Mouse (Mus musculus) bone marrow macrophage, adult 2 months (primary cell): ENCODE measurements around the gene Lysmd2. TPM values are rescaled to one million over a fixed set of nuclear protein-coding genes. Genes with fewer than 3 reads are reported as not detected.
"Not testable (repeated sequence)": the region's sequence is repeated elsewhere in the genome, so short reads cannot be mapped to it uniquely, and the experiment has no call there.

Experiments
- H3K27ac ChIP-seq: 2 replicates; pipeline ENCODE4 v1.5.1; 2012; ENCODE audit warnings: low read depth, low read length; ENCODE audit not compliant: insufficient read depth
- H3K4me1 ChIP-seq: 2 replicates; pipeline ENCODE4 v1.6.1; 2012; ENCODE audit warnings: low read length; ENCODE audit not compliant: control insufficient read depth, insufficient read depth
- H3K4me3 ChIP-seq: 2 replicates; pipeline ENCODE4 v1.5.1; 2012; ENCODE audit warnings: mild to moderate bottlenecking, low read length, moderate library complexity; ENCODE audit not compliant: insufficient read depth
- CTCF ChIP-seq: IDR thresholded peaks from 2 replicates; pipeline ENCODE4 v1.5.1; 2012; ENCODE audit warnings: low read depth, mild to moderate bottlenecking, low read length, moderate library complexity
- POLR2A ChIP-seq: IDR thresholded peaks from 2 replicates; pipeline ENCODE4 v1.6.1; 2012; ENCODE audit warnings: mild to moderate bottlenecking, low read depth, low read length, borderline replicate concordance
- polyA plus RNA-seq: library from polyadenylated mRNA; stranded (reverse); fragments of >200 nt; gene quantifications from 2 replicates; pipeline ENCODE4 v1.2.4, GENCODE M21; 2012; ENCODE audit not compliant: missing spikeins, insufficient read depth, insufficient read length

The Lysmd2 gene
- polyA plus RNA-seq, 1 experiment, result not detected

DNA sequence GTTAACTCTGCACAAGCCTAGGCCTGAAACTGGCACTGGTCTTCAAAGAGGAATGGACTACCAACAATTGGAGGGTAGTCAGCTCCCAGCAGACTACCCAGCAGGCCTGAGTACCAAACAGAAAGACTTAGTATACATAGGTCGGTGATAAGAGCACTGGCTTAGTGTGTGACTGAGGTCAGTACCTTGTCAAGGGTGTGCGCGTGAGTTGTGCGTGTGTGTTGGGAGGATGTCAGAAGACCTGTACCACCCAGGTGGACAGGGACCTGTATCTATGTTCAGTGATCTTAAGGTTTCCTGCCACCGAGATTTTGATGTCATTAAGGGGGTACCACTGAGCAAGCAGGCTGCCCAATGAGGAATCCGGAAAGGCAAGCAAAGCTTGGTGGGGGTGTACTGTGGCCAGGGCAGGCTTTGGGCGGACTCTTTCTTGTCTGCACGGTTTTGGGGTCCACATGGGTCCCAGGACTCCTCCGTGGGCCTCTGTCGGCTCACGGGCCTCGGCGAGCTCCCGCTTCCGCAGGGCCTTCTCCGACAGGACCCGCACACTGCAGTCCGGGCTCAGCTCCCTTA lies 472 bp upstream of the Lysmd2 start:
- Histone ChIP-seq H3K4me1 (no peaks in the 10 kb centered on the region), H3K27ac (no peak overlapping the region), H3K4me3 (peak overlapping the region; percentile 59)
- TF ChIP-seq CTCF (no peak), POLR2A (no peak)

DNA sequence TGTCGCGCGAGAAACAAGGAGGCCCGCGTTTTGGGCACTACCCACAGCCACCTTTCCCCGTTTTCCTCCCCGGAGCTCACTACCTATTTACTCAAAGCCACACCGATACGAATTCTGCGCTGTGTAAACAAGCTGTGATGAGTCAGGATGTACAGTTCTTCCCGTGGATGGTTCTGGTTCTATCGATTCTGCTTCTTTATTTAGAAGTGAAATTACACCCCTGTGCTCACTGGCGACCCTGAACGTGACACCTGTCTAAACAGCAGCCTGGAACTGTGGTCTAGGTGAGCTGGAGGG lies 715 bp downstream of the Lysmd2 start:
- Histone ChIP-seq H3K27ac (no peak overlapping the region), H3K4me3 (peak overlapping the region; percentile 59), H3K4me1 (peaks cover 8% of the 10 kb centered on the region)
- TF ChIP-seq CTCF (no peak), POLR2A (no peak)

DNA sequence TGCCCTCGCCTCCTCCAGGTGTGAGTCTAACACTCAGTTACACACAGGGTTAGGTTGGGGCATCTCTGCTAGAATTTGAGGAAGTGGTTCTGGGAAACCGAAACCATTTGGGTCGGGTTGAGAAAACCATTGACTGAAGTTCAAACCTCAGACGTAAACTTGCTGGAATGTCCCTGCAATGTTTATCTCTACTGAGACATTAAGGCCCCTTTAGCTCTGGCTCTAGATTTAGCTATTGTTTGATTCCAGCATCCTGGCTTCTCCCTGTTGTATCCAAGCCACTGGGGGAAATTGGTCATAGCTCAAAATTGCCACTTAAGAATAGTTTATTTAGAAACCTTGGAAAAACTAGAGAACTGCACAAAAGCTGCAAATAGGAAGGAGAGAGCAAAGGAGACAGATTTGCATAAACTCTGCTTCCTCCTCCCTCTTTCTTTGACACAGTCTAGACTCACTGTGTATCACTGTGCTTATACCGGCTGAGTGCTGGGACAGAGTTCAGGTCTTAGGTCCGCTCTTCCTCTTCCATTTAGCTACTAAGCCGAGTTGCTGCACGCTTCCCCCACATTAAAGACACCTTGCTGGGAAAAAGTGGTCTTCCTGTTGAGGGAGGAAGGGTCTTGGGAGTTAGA lies 5.4 kb downstream of the Lysmd2 start:
- H3K27ac ChIP-seq, result no peak overlapping the region
- H3K4me3 ChIP-seq, result no peak overlapping the region

DNA sequence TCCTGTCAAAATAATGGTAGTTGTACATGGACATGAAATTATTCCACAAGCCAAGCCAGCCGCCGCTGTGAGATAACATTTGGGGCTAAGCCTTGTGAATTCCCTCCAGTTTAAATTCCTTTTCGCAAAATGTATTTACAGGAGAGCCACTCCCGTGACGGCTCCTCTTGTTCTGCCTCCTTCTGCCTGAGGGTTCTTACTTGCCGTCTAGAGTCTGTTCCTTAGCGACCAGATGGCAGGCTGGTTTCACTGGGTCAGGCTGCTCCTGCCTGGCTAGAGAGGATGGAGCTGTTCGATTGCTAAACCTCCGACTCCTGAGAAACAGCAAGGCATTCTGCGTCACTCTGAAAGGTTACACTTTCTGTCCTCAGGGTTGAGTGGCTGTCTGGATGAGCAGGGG lies 6.6 kb downstream of the Lysmd2 start:
- H3K27ac ChIP-seq, result no peak overlapping the region
- TF ChIP-seq CTCF (no peak), POLR2A (no peak)
- peaks cover 10% of the 10 kb centered on the region for H3K4me1 ChIP-seq
- H3K4me3 ChIP-seq, result no peak overlapping the region

More for the DNA sequence above, 5.4 kb downstream of the Lysmd2 start:
- peaks cover 10% of the 10 kb centered on the region for H3K4me1 ChIP-seq
- no peak for TF ChIP-seq CTCF
- TF ChIP-seq POLR2A, result no peak

DNA sequence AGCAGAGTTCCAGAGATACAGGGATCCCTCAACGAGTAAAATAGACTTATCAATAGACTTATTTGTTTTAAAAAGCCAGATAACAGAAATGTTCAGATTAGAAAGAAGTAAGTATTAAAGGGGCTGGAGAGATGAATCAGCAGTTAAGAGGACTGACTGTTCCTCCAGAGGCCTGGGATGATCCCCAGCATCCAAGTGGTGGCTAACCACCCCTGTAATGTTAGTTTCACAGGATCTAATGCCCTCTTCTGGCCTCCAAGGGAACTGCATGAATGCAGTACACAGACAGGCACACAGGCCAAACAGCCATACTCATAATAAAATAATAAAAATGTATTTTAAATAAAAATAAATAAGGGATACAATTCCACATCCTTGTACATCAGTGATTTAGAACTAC lies 7.4 kb downstream of the Lysmd2 start:
- Histone ChIP-seq H3K4me3 (no peak overlapping the region), H3K27ac (no peak overlapping the region), H3K4me1 (peaks cover 10% of the 10 kb centered on the region)
- TF ChIP-seq POLR2A (no peak), CTCF (0 out of 2 replicates have a peak, but pooled peaks have one; percentile 20)

DNA sequence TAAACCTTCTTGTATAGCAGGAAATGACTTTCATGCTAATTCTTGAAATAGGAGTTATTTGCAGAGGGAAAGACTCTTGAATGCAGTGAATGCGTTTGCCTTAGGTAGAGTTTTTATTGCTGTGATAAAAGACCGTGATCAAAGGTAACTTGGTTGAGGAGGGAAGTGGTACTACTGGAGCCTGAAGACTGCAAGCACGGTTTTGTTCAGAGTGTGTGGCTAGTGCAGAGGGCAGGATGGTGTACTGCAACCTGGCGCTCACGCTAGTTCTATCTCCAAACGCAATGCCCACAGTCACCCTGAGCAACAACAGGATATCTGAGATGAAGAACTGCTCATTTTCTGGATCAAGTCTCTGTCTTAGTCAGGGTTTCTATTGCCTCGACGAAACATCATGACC lies 8.1 kb downstream of the Lysmd2 start:
- TF ChIP-seq CTCF (no peak), POLR2A (no peak)
- Histone ChIP-seq H3K4me3 (no peak overlapping the region), H3K4me1 (peaks cover 10% of the 10 kb centered on the region), H3K27ac (no peak overlapping the region)

DNA sequence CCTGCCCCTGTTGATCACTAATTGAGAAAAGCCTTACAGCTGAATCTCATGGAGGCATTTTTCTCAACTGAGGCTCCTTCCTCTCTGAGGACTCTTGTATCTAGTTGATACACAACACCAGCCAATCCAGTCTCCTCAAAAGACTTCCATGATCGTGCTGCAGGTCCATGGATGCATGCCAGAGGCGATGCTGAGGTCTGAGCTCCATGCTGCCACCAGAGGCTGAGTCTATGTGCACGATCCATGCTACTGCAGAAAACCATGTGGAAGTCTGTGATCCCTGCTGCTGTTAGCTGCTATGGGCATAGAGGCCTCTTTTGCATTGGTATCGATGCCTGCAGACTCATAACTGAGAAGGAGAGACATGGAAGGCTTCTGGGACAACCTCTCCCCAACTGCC lies 8.7 kb downstream of the Lysmd2 start:
- H3K27ac ChIP-seq, result no peak overlapping the region
- H3K4me3 ChIP-seq, result no peak overlapping the region
- H3K4me1 ChIP-seq, result peaks cover 10% of the 10 kb centered on the region
- no peak for TF ChIP-seq CTCF
- no peak for TF ChIP-seq POLR2A

DNA sequence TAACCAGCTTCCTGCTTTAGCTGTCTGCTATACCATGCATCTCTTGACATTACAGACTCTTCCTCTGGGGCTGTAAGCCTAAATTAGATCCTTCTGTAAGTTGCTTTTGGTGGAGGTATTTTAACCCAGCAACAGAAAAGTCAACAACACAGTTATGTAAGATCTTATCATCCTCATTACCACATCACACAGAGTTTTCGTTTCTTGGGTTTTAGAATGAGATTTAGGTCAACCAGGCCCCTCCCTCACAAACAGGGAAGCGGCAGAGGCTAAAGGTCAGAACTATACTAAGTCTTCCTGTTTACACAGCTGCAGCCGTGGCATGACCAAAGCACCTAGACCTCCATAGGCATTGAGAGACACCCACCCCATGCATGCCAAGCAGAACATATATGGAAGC lies 19.9 kb downstream of the Lysmd2 start:
- Histone ChIP-seq H3K27ac (no peak overlapping the region), H3K4me1 (no peaks in the 10 kb centered on the region)
- TF ChIP-seq CTCF, result no peak
- TF ChIP-seq POLR2A, result no peak

DNA sequence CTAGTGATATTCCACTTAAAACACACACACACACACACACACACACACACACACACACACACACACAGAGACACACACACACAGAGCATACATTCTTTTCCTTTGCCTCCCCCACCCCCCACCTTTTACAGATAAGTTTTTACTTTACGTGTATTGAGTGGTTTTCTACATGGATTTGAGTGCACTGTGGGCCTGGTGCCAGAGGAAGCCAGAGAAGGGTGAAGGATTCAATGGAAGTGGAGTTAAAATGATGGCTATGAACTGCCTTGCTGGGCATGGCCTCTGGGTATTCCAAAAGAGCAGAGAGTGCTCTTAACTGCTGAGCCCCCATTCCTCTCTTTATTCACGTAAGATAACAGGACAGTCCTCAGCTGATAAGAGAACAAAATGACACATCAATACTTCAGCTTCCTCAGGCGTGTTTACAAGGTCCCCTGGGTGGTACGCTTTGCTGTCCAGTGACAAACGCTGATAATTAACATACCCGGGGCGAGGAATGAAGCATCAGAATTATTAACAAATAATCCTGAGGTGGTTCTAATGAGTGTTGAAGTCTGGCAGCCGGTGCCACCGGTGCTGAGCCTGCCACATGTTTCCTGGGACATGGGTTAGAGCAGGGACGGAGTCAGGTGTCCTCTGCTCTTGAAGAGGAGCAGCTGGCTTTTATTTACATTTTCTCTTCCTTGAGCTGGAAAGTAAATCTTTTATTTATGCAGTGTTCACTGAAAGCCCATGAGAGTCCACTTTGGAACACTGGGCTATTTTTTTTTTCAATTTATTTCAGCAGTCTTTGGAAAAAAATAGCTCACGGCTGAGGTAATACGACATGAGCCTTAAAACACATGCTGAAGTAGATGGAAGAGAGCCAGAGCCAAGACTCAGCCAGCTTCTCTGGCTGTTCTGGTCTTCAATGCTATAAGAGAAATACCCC lies 28.7 kb downstream of the Lysmd2 start:
- Histone ChIP-seq H3K4me3 (no peak overlapping the region), H3K27ac (no peak overlapping the region)

More for the DNA sequence above, 19.9 kb downstream of the Lysmd2 start:
- H3K4me3 ChIP-seq, result no peak overlapping the region

DNA sequence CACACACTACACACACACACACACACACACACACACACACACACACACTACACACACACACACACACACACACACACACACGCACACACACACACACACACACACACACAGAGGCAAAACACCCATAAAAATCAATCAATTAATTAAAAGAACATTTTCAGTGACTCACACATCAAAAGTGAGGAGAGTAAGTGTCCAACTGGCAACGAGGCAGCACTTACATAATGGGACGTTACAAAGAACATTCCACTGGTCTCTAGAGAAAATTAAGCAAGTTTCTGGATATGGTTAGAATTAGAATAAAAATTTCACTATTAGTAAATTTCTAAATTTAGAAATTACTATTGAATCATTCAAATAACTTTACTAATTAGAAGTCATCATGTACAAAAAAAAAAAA lies 30.9 kb downstream of the Lysmd2 start:
- not testable (repeated sequence) for H3K27ac ChIP-seq

More for the DNA sequence above, 28.7 kb downstream of the Lysmd2 start:
- H3K4me1 ChIP-seq, result peaks cover 2% of the 10 kb centered on the region; the same call in 1 of the 2 replicates
- TF ChIP-seq POLR2A (no peak), CTCF (no peak)

More for the DNA sequence above, 30.9 kb downstream of the Lysmd2 start:
- not testable (repeated sequence) for H3K4me3 ChIP-seq, H3K4me1 ChIP-seq
